Mouse (Mus musculus): ENCODE results near the gene Cym.

Cym gene

DNA sequence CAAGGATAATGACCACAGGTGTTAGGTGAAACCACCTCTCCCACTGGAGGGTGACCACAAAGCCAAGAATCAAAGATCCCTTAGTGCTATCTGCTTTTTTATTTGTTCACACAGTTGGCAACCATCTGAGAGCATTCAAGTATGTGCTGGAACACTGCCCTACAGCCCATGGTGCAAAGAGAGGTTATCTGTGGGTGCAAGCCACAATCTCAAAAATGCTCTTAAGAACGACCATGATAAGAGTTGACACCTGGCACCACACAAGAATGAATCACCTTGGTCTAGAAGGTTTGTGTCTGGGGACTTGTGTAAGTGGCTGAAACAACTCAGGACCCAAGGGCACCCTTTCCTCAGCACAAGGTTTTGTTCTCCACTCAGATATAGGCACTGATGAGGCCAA, 1.7 kb upstream of the Cym start:
- DNase-seq, result no peak

DNA sequence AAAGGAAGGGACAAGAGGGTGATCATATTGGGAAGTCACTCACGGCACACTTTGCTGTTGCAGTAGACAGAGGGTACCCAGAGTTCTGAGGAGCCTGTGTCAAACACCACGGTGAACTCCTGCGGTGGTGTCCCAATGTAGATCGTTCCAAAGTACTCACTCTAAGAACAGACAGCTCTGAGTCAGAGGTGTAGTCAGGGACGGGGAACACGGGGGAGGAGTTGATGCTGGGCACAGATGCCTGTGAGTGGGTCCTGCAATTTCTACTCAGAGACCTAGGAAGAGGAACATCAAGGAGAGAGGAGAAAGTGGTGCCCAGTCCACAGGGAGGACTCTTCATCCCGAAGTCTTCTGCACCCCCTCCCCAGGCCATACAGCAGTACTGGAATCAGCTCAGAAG, 3.0 kb downstream of the Cym start:
- DNase-seq, result no peak

DNA sequence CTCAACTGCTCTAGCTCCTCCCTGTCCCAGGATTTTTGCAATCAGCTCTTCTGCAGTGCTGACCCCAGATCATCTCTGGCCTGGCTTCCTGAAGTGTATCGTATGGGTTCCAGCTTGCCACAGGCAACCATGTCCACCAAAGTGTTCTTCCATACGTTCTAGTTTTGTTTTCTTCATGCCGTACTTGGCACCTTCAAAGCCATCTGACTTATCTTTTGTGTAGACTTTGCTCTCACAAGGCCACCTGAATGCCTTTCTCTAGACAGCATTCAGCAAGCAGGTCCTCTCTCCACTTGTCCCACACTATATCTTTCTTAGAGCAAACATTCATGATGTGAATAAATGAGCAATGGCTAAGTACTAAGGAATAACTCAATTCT, 4.4 kb downstream of the Cym start:
- no peak for DNase-seq

DNA sequence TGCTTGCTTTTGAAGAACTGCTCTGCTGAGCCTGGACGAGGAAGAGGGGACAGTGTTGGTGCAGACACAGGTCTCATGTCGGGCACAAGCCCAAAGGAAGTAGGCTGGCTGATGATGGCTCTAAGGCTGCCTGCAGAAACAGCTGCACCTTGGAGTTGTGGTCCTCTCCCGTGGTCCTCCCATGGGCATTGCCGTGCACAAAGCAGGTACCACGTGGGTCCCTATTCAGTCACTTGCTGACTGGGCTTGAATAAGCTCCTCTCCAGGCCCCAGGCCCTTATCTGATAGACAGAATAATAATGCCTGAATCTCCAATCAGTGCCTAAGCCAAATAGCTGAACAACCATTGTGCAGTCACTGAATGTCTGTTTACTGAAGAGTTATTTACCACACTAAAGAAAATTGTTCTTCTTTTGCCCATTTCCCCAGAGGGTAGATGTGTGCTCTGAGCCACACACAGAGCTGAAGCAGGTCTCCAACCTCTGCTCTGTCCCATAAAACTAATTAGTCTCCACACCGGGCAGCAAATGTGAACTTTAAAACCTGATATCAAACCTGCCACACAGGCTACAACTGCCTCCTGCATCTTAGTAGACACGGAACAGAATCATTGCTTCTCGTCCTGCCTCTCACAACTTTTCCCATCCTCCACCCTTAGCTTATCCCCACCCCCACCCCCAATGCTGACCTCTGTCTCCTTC, 5.0 kb downstream of the Cym start:
- DNase-seq, result no peak

DNA sequence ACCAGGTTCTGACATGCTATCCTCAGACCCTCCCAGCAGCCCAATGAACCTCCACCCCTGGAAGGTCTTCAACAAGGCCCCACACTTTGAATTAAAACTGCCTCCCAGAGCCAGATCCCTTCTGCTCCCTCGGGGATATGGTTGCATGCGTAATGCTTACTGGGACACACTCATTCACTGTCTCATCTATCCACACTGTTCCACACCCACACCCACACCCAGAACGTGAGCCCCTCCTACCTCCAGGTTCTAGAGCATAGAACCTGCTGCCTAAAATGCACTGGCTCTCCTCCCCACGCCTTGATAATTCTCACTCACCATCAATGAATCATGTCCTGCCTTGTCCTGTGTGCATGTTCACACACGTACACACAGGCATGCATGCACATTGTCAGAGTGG, 6.9 kb downstream of the Cym start:
- DNase-seq, result no peak

DNA sequence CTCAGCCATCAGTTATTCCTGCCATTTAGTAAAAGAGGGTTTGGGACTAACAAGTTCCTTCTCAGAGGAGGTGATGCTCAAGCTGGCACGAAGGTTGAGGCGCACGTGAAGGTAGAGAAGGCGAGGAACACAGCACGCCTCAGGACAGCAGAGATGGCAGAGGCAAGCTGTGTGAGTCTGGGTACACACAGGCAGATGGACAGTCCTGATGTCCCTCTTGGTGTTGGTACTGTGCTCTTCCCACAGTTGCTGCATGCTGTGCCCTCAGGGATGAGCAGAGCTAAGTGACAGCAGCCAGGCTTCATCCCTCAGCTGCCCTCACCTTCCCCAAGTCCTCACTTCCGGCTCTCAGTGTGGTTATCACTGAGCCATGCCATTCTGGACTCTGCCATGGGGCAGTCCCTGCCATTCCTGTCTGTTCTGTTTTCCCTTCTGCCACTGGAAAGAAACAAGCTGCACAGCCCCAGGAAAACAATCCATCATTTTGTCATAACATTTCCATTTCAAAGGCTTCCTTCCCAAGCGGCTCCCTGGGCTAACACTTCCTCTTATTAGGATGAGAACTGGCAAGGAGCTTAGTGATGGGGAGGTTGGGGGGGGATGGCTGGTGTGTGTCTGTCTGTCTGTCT, 13.8 kb downstream of the Cym start:
- DNase-seq, result no peak

DNA sequence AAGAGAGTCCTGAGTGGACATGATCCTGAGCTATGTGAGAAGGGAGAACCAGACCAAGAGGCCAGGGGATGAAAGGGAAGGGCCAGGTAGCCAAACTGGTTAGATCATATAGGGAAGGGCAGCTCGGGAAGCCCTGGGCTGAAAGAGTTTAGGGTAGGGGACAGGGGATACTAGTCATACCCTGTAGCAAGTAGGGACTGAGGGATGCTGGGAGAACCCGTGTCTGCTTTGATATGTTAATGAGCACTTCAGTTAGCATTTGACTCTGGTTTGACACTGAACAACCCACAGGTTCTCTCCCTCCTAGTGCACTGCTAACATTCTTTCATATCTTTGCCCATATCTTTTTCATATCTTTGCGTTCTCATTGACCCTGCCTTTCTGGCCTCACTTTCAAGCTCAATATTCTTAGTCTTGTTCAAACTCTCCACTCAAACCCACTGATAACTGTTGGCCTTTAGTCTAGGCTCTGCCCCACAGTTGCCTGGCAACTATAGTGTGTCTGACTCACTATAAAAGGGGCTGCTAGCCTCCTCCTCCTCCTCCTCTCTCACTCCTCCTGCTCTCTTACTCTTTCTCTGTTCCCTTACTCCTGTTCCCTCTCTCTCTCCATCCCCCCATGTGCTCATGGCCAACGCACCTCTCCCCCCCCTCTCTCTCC, 14.9 kb downstream of the Cym start:
- no peak for DNase-seq

DNA sequence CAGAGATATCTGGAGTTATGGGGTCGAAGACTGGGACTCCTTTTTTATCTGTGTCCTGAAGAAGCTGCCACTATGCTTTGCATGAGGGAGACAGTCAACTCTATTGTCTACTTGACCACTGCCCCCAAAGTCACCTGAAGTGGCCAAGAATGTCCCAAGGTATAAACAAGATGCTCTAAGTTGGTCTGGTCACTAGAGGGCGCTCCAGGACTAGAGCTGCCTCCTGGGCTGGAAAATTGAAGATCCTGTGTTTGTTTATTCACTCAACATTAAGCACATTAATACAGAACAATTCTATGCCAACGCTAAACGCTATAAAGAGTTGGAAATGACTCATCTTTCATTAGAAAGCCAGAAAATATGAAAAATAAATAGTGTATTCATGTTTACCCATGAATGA, 15.5 kb downstream of the Cym start:
- DNase-seq, result peak; percentile 73

DNA sequence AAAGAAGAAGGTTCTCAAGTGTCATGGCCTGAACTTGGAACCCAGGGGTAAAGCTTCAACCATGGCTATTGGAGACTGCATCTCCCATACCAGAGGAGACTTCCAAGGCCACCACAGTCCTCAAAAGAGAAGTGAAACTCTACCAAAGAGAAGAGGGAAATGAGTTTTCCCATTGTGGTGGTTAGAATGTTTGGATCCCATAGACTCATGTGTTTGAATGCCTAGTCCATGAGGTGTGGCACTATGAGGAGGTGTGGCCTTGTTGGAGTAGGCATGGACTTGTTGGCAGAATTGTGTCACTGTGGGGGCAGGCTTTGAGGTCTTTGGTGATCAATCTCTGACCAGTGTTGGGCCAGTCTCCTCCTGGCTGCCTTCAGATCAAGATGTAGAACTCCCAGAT, 16.4 kb downstream of the Cym start:
- DNase-seq, result no peak

DNA sequence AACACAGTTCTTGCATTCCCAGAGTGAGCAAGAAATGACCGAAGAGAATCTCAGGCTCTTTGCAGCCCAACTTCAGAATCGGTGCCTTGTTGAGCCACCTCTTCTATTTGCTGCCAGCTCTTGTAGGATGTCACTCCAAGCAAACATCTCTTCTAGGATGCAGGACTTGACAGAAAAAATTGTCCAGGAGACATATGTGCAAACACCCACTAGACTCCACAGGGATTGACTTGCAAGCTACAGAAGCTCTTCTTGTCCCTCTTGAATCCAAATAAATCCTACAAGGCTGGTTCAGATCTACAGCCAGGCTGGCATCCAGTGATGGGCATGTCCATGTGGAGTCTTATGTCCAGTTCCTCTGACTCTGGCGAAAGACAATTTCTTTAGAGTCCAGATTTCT, 17.1 kb downstream of the Cym start:
- DNase-seq, result no peak

DNA sequence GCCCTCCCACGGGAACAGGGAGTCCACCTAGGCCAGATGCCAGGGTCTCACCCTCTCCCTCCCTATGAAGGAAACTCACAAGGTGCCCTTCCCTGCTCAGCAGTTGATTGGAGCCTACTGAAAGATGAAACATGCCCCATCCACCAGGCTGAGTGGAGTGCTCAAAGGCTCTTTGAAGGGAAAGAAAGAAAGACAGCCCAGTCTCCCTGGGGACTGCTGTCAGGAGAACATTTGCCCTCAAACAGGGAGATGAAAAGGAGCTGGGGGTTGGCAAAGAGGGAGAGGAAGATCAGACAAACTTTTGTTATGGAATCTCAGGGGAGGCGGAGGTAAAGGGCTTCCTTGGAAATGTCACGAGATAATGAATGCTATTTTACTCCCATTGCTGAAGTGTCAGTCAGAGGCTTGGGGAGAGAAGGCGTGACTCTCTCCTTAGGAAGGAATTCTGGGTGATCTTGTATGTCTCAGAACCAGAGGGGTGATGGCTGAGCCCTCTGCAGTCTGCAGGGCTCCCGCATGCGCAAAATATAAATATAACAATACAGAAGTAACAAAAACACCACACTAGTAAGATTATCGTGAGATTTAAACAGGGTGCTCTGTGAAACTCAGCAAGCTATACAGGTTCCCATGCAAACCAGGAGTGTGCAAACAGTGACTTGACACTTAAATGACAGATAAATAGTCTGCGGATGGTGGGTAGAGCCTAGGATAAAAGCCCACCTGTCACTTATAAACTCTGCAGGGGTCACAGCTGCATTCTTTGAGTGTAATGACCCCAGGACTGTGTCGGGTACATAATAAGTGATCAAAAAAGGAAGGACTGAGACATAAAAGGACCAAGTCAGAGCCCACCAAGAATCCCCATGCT, 20.0 kb downstream of the Cym start:
- no peak for DNase-seq

DNA sequence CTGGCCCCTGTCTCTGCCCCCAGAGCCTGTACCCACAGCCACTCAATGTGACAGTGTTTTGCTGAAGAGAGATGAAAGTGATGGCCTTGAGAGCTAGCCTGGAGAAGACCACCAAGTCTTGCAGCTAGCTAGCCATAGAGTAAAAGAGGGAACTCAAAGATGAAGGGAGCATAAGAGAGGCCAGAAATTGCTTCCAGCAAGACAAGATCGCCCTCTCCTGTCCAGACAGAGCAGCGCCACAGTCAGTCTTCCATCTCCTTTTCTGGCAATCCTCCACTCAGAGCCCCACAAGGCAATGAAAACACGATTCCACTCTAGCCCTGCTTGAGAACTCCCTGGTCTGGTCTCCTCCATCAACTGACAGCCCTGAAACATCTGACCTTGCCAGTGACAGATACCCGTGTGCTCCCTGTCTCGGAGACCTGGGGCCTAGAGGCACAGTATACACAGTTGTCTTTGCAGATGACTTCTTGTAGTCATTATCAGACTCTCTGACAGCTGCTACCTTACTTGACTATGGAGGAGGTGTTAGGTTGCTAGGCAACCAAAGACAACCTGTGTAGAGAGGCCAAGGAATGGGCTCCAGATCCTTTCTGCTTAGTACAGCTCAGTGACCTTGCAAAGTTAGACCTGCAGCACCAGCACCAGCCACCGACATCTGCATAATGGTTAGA, 33.2 kb downstream of the Cym start:
- peak; percentile 66 for DNase-seq

DNA sequence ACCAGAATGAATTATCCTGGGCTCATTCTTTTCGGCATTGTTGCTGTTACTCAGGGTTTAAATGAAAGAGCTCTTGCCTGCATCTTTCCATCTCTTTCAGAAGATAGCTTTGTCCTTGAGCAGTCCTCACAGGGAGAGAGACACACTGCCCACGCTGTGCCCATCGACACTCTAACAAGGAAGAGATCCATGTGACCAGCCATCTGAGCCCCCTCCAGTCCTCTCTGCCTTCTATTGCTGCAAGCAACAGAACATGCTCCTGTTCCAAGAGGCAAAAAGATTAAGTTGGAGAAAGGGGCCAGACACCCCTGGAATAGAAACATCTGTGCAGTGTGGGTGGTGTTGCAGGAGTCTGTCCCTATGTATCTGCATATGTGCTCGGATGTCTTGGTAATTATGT, 34.5 kb downstream of the Cym start:
- no peak for DNase-seq

DNA sequence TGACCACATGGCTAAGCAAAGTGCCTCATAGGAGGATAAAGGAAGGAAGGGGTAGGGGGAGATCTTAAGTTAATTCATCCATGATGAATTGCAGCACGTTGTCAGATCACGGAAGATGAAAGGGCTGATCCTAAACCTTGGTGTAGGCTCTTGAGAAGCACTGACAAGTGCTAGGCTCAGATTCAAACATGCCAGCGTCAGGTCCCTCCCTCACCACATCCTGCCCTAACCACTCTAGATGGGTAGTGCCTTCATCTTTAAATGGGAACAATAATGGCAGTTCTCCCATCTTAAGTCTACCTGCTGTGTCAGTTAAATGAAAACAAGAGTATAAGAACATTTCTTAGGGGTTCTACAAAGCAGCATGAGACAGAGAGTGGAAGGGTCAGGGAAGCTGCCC, 35.9 kb downstream of the Cym start:
- DNase-seq, result peak; percentile 21

DNA sequence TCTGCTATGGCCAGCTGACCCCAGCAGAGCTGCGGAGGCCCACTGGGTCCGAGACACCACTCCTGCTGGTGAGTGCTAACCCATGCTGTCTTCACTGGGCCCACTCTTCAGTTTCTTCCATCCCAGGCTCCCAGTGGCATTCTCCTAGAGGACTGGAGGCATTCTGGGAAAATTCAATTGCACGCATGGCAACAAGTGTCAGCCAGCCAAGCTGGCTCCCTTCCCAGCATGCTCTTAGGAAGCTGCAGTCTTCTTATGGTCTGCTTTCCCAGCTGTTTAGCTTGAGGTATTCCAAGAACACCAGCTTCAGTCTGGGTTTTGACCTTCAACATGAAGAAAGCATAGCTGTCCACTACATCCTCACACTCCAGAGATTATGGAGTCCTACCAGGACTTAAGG, 38.4 kb downstream of the Cym start:
- DNase-seq, result no peak

DNA sequence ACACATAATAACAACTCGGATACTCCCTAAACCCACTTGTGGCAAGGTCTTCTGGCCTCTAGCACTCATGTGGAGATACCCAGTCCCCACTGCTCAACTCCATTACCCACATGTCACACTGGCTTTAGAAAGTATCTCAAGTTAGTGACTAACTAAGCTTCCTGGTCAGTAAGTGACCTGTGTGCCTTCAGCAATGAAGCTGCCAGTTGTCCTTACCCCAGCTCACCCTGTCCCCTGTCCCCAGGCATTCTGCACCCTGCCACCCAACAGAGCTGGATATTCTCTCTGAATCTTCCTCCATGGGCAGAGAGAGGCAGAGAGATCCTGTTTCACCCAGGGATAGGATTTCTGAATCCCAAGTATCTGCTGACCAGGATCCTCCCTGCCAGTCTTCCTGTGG, 38.8 kb downstream of the Cym start, which contains the start of gene Kcna10:
Gene Kcna10, plus strand, starts transcription at position 301 of the 400 bp plus-strand sequence.
- DNase-seq, result no peak

DNA sequence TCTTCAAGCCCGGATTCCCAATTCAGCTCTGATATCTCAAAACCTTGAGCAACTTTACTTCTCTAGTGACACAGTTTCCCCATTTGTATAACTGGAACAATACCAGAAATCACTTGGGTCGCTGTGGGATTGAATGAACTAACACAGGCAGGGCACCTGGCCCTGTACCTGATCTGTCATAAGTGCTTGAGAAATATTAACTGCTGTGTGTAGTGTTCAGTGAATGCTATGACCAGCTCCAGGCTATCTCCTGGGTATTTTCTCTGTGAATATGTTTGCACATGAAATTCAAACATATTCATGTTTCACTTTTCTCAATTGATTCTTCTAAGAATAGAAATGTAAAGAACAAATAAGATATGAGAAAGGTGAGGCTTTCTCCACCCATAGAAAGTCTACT, 40.7 kb downstream of the Cym start:
- no peak for DNase-seq

DNA sequence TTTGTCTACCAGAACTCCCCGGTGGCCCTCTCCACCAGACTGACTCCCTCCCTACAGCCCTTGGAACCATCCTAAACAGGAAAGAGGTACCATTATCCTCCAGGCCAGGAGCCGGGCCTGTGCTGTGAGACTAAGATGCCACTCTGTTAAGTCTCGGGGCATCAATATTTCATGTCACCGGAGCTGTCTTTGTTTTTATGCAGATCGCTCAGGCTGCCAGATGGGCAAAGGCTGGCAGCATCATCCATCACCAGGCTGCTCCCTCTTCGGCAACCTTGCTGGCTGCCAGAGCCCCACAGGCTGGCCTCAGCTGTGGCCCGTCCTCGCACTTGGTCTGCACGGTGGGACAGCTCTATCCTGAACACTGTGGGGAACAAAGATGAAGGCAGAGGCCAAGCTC, 45.0 kb downstream of the Cym start:
- no peak for DNase-seq

DNA sequence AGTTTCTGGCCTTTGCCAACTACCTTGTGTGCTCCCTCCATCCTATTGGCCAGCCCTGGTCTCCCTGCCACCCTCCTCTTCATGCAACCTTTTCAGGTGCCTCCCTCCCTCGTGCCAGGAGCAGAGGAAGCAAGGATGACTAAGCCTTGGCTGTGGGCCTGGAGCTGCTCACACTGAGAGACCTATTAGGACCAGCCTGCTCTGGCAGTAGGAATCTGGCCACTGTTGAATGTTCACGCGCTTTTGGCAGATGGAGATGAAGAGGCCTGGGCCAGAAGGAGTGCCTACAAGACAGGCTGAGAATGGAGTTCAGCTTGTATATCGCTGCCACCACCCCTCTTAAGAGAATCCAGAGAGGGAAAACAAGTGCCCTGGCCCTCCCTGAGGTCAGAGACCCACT, 46.0 kb downstream of the Cym start:
- DNase-seq, result no peak

DNA sequence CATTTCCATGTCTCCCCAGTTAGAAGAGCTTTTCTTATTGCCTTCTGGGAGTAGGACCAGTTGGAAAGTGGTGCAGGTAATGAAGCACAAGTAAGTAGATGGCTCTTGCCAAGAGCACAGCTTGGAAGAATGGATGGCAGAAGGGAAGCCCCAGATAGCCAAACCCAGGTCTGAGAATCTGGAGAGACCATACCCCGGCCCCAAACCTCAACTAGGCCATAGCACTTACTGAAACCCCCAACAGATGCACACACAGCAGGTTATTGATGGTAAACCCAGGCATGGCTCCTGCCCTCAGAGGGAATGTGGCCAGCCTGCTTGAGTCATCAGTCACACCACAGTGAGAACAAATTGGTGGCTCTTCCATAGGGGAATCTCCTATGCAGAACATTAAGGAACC, 49.0 kb downstream of the Cym start:
- DNase-seq, result no peak

DNA sequence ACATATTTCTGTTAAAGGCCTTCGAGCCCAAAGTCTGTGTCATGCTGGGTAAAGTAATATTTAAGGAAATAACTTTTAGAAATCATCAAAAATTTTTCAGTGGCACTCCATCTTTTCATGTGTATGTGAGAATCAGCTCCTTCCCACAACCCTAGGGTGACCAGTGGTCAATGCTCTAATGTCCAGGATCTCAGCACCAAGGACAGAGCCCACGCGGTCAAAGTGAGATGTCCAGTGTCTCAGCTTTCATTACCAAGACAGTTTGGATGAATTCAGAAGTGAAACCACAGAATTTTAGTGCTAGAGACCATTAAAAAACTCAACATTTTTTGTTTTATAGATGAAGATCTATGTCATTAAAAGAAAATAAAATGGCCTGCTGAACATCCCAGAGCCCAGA, 49.6 kb downstream of the Cym start:
- no peak for DNase-seq

DNA sequence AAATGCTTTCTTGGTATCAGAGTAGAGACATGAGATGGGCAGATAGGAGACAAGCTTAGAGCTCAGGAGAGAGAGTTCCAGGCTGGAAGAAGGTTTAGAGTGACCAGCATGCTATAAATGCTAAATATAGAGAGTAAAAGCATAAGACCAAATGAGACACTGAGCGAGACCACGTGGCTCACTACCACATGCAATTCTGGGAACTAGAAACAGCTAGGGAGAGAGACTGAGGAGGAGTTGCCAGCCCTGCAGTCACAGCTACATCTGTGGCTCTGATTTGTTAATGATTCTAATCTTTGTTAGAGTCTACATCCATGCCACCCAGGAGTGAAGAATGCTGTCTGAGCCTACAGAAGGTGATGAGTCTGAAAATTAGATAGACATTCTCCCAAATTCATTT, 52.0 kb downstream of the Cym start:
- no peak for DNase-seq

DNA sequence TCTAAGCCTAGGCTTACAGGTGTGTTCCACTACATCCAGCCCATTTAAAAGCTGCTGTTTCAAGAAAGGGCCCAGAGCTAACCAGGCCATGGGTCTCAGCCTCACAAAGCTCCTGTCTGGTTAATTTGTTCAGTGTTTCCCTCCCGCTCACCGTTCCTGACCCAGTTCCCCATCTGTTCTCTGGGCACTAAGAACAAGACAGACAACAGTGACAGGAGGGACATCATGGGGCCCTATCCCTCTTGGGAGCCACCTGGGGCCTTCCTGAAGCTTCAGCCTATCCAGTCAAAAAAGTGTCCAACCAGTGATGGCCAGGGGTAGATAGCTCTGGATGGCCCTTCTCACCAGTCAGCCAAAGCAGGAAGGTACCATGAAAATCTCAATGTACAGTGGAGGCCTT, 58.8 kb downstream of the Cym start:
- DNase-seq, result no peak

All from thymus, postnatal 14 days (tissue).